Mouse (Mus musculus): ENCODE data around the gene Thrb. TPM values are rescaled to one million over a fixed set of nuclear protein-coding genes. Genes with fewer than 3 reads are reported as not detected.

Thrb gene
- 0.96 and 2.9 TPM in 2 replicates for polyA plus RNA-seq (2015; fragmentation: Nextera tagmentation; extraction: Ambion mirVana)

DNA sequence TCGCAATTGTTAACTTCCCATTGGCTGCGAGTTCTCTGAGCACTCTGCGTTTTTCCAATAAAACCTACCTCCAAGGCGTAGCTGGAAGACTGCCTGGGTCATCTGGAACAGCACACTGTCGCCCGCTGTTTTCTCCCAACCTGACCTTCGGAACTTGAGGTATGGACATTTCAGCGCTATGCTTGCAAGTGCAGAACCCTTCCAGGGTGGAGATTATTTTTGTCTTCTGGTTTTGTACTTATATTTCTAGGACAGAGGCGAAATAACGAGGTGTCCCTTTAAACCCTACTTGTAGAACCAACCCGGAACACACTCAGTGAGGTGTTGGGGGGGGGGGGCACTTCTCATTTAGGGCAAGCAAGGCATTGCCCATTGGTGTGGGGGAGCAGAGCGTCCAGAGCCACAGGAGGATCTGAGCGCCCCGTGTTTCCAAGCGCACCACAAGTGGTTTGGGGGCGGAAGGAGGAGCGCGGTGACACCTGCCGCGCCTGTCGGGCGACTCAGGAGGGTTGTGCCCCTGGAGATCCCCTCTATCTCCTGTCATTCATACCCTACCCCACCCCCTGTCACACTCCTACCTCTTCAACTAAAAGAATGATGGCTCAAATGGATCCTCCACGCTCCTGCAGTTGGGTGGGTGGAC lies at the start of gene Thrb:
Gene Thrb, plus strand, starts transcription at position 576 of the 643 bp plus-strand sequence.
- Histone ChIP-seq H3K9ac (peak within 1 kb of the TSS; percentile 44), H3K27me3 (peaks cover 35% of the 10 kb centered on the region), H3K4me2 (peak within 1 kb of the TSS; percentile 99), H3K4me1 (peaks cover 21% of the 10 kb centered on the region), H3K9me3 (replicated peaks) (no peaks in the 10 kb centered on the region), H3K36me3 (no peaks in the 10 kb centered on the region), H3K27ac (no peak within 1 kb of the TSS), H3K4me3 (replicated peaks) (peak within 1 kb of the TSS; percentile 67)
- 1% methylated on average over 23 of the region's 23 CpGs for WGBS
- ATAC-seq (replicated peaks; ENCODE audit: low FRiP score) = peak; percentile 5

DNA sequence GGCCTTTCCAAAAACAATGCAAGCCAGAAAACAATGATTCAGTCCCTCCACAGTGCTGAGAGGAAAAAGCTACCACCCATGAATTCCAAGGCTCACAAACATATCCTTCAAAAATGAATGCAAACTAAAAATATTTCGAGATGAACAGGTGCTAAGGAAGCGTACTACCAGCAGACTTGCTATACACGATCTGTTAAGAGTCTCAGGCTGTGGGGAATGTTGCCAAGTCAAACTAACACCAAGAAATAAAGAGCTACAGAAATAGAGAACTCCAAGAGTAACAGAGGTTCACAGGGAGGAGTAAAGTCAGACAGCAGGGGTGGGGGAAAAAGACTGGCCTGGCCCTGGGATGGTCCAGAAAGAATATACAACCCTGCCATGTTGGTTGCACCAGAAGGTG lies 38.4 kb upstream of the Thrb start:
- H3K4me3 ChIP-seq (replicated peaks) = no peak overlapping the region
- H3K9me3 ChIP-seq (replicated peaks) = no peaks in the 10 kb centered on the region
- no peak overlapping the region for H3K27ac ChIP-seq
- H3K4me2 ChIP-seq = no peak overlapping the region
- no peaks in the 10 kb centered on the region for H3K36me3 ChIP-seq
- H3K9ac ChIP-seq = no peak overlapping the region
- H3K4me1 ChIP-seq = no peaks in the 10 kb centered on the region
- ATAC-seq (replicated peaks; ENCODE audit: low FRiP score) = no peak
- H3K27me3 ChIP-seq = no peaks in the 10 kb centered on the region
- 61% methylated on average over 3 of the region's 3 CpGs for WGBS

DNA sequence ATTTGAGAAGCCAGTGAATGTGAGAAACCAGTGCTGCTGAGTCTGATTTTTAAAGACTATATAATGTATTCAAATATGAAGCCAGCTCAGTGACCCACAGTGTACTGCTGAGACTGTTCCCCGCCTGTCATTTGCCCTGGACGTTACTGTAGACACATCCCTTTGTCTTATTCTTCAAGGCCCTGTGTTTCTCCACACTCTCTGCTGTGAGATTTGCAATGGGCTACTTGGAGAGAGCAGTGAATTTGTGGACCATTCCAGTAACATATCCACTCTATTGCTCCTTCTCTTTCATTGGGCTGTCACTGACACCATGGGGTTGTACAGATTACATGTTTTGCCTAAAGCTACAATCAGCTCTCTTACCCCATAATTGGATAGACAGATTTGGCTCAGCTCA lies 36.1 kb upstream of the Thrb start:
- no peaks in the 10 kb centered on the region for H3K36me3 ChIP-seq
- no peak overlapping the region for H3K4me3 ChIP-seq (replicated peaks)
- H3K9ac ChIP-seq = no peak overlapping the region
- no peaks in the 10 kb centered on the region for H3K27me3 ChIP-seq
- no peak overlapping the region for H3K4me2 ChIP-seq
- no peak for ATAC-seq (replicated peaks; ENCODE audit: low FRiP score)
- H3K27ac ChIP-seq = no peak overlapping the region
- WGBS = 60% methylated on average over 2 of the region's 2 CpGs
- H3K4me1 ChIP-seq = no peaks in the 10 kb centered on the region
- no peaks in the 10 kb centered on the region for H3K9me3 ChIP-seq (replicated peaks)

DNA sequence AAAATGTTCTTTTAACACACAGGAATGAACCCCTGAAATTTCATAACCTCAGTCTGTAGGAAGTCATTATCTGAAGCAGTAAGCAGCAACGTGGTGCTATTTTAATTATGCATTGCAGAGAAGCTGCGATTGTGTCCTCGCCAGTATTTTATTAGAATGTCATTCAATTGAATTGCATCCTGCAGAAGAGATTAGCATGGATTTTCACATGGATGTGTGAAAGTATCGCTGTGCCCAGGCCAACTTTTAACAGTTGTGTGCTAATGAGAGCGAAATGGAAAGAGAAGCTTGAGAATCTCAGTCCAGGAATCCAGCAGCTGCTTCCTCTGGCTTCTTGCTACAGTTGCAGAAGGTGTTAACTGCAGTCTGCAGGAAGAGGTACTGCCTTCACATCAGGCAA lies 30.8 kb upstream of the Thrb start:
- no peak overlapping the region for H3K27ac ChIP-seq
- no peak for ATAC-seq (replicated peaks; ENCODE audit: low FRiP score)
- H3K4me3 ChIP-seq (replicated peaks) = no peak overlapping the region
- H3K4me2 ChIP-seq = no peak overlapping the region
- no peaks in the 10 kb centered on the region for H3K36me3 ChIP-seq
- peaks cover 5% of the 10 kb centered on the region for H3K4me1 ChIP-seq
- H3K9me3 ChIP-seq (replicated peaks) = no peaks in the 10 kb centered on the region
- no peaks in the 10 kb centered on the region for H3K27me3 ChIP-seq
- 14% methylated on average over 5 of the region's 5 CpGs for WGBS
- H3K9ac ChIP-seq = no peak overlapping the region

DNA sequence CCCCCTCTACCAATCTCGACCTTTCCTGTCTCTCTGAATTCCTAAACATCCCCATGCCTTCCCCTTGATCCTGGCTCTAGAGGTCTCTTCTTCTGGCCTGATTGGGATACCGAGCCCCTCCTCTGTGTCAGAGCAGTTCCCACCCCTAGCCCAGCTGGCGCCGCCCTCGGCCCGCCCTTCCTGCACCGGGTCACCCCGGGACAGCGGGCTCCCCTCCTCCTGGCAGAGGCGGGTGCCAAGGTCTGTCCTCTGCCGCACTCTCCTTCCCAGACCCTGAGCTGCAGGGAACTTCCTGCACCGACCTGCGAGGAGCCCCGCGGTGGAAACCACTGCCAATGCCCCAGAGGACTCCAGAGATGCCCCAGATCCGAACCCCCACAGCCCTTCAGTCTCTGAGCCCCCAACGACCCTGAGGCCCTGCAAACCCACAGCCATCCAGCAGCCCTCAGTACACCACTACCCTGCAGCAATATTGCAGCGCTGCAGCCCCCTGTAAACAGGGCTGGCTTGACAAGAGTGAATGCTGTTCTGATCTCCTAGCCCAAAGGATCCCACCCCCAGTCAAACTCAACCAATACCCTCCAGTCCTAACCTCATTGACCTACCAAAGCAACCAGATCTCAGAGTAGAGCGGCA lies 27.1 kb upstream of the Thrb start:
- H3K9me3 ChIP-seq (replicated peaks) = no peaks in the 10 kb centered on the region
- H3K27ac ChIP-seq = no peak overlapping the region
- H3K36me3 ChIP-seq = no peaks in the 10 kb centered on the region
- ATAC-seq (replicated peaks; ENCODE audit: low FRiP score) = peak; percentile 94
- no peaks in the 10 kb centered on the region for H3K27me3 ChIP-seq
- no peak overlapping the region for H3K9ac ChIP-seq
- H3K4me1 ChIP-seq = peaks cover 5% of the 10 kb centered on the region
- WGBS = 7% methylated on average over 19 of the region's 19 CpGs
- H3K4me3 ChIP-seq (replicated peaks) = 0 out of 2 replicates have a peak overlapping the region, but pooled peaks have one; percentile 7
- H3K4me2 ChIP-seq = peak overlapping the region; percentile 50

DNA sequence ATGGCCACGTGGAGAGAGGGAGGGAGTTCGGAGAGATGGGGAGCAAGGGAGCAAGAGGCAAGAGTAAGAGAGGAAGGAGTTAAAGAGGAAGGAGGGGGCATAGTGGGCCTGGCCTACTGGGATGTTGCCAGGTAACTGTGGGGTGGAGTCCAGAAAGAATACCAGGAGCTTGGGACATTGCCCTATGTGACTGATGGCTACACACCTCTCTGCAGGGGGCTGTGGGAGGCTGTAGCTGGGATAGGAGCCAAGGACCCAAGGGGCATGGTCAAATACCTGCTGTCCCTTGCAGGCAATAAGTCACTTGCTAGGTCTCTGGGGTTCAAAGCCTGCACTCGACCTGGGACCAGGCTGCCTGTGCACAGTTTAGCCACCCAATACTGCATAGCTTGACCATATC lies 23.1 kb upstream of the Thrb start:
- Histone ChIP-seq H3K27ac (no peak overlapping the region), H3K4me2 (no peak overlapping the region), H3K27me3 (no peaks in the 10 kb centered on the region), H3K4me3 (replicated peaks) (no peak overlapping the region), H3K36me3 (no peaks in the 10 kb centered on the region), H3K9me3 (replicated peaks) (no peaks in the 10 kb centered on the region), H3K4me1 (peaks cover 5% of the 10 kb centered on the region), H3K9ac (no peak overlapping the region)
- ATAC-seq (replicated peaks; ENCODE audit: low FRiP score) = no peak
- 66% methylated on average over 3 of the region's 3 CpGs for WGBS

DNA sequence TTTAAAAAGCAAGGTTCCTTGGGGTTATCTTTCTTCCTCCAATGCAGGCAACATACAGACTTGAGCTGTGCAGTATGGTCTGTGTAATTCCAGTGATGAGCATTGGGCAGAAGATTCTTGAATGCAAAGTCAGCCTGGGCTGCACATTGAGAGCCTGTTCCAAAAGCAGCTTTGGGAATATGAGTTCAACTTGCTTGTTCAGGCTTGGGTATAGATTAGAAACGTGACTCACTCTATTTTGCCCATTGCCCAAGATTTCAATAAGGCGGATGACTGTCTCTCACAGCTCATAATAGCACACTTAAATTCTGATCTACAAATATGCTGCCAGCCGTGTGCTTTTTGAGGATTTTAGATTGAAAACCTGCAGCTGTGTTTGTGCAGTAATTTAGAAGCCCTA lies 18.3 kb upstream of the Thrb start:
- Histone ChIP-seq H3K4me3 (replicated peaks) (no peak overlapping the region), H3K4me1 (no peaks in the 10 kb centered on the region), H3K9me3 (replicated peaks) (no peaks in the 10 kb centered on the region), H3K27me3 (no peaks in the 10 kb centered on the region), H3K27ac (no peak overlapping the region), H3K9ac (no peak overlapping the region), H3K4me2 (no peak overlapping the region), H3K36me3 (no peaks in the 10 kb centered on the region)
- WGBS = 60% methylated on average over 3 of the region's 3 CpGs
- ATAC-seq (replicated peaks; ENCODE audit: low FRiP score) = no peak

DNA sequence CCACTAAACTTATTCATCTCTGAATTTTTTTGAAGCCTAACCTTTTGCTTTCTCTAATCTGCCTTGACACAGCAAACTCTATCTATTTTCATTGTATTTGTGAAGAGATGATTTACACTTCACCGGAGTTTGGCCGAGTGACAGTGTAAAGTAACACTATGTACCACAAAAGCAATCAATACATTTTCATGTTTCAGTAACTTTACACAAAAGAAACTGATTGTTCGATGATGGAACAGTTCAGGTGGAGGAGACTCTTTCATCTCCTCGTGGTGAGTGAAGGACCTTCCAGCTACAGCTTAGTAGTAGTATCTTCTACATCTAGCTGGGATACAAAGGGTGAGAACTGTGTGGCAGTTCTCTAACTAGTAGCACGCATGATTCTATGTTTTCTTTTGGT lies 5.0 kb upstream of the Thrb start:
- Histone ChIP-seq H3K4me1 (peaks cover 10% of the 10 kb centered on the region), H3K9me3 (replicated peaks) (no peaks in the 10 kb centered on the region), H3K4me2 (no peak overlapping the region), H3K4me3 (replicated peaks) (no peak overlapping the region), H3K36me3 (no peaks in the 10 kb centered on the region), H3K27ac (no peak overlapping the region), H3K9ac (no peak overlapping the region), H3K27me3 (peaks cover 5% of the 10 kb centered on the region)
- ATAC-seq (replicated peaks; ENCODE audit: low FRiP score) = no peak
- WGBS = 83% methylated on average over 5 of the region's 5 CpGs

DNA sequence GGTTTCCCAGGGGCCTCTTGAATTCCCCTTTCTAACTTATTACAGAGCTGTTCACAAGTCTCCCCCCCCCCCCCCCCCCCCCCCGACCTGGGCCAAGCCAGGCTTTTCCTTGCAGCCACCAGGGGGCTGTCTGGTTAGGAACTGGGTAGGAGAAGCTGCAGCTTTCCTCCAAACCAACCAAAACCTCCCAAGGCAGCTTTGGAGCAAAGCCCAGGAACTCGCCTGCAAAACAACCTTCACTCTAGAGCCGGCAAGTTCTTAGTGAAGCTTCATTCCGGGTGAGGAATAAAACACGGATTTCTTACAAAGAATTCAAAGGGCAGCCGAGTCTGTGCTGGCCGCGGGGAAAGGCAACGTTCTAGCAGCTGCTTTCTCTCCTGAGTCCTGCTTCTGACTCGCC lies 1.0 kb upstream of the Thrb start:
- H3K27ac ChIP-seq = no peak overlapping the region
- peak; percentile 63 for ATAC-seq (replicated peaks; ENCODE audit: low FRiP score)
- 0% methylated on average over 10 of the region's 10 CpGs for WGBS

DNA sequence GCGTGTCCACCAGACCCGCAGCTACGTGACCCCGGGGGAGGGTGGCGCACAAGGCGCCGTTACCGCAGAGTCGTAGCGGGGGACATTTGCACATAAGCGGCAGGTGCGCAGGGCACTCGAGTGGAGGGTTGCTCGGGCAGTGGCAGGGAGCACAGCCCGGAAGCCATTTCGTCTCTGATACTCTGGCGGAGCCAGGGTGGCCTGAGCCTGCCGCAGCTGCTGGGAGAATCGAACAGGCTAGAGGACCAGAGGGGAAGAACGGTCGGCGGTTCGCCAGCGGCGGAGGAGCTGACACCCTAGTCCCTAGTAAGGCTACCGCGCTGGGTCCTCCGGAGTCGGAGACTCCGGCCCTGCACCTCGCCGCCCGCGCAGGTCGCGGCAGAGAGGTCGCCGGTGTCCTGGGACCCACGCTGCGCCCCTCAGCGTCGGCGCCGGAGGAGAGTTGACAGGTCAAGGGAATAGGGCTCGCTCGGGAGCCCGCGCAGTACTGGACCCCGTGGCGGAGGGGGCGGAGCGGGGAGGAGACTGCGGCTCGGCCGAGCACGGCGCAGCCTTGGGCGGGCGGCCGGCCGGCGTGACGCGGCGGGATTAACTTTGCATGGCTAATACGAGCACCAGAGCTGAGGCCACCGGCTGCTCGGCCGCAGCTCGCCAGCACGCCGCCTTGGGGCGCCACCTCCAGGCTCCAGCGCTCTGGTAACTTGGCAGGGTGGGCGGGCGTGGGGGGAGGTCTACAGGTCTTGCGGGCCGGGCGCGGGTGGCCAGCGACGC lies 453 bp downstream of the Thrb start:
- under 1% methylated on average over 81 of the region's 82 CpGs for WGBS
- Histone ChIP-seq H3K4me2 (peak overlapping the region; percentile 99), H3K4me3 (replicated peaks) (peak overlapping the region; percentile 67), H3K36me3 (no peaks in the 10 kb centered on the region), H3K27me3 (peaks cover 35% of the 10 kb centered on the region), H3K9me3 (replicated peaks) (no peaks in the 10 kb centered on the region), H3K4me1 (peaks cover 21% of the 10 kb centered on the region), H3K9ac (peak overlapping the region; percentile 44), H3K27ac (no peak overlapping the region)
- ATAC-seq (replicated peaks; ENCODE audit: low FRiP score) = peak; percentile 96

More for the DNA sequence above, 1.0 kb upstream of the Thrb start:
- Histone ChIP-seq H3K4me1 (peaks cover 21% of the 10 kb centered on the region), H3K27me3 (peaks cover 35% of the 10 kb centered on the region), H3K4me2 (peak overlapping the region; percentile 99), H3K9ac (no peak overlapping the region), H3K9me3 (replicated peaks) (no peaks in the 10 kb centered on the region), H3K4me3 (replicated peaks) (peak overlapping the region; percentile 67), H3K36me3 (no peaks in the 10 kb centered on the region)

DNA sequence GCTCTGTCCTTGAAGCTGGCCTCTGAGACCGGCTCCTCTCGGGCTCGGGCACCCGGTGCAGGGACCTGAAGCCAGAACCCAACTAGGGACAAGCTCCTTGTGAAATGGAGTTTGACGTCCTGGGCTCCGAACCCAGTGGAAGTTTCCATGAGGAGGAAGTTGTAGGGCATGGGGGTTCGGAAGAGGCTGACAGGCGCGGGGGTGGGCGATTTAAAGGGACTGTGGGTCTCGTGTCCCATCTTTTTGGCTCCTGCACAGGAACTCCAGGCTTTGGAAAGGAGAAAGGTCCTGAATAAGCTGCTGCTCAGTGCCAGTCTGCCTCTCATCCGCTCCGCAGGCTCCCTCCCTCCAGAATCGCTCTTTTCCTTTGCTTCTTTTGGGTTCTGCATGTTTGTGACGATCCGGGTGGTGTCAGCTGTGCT lies 1.1 kb downstream of the Thrb start:
- H3K4me3 ChIP-seq (replicated peaks) = peak overlapping the region; percentile 67
- H3K9ac ChIP-seq = peak overlapping the region; percentile 44
- peak overlapping the region; percentile 99 for H3K4me2 ChIP-seq
- H3K27ac ChIP-seq = no peak overlapping the region
- H3K36me3 ChIP-seq = no peaks in the 10 kb centered on the region
- peak; percentile 9 for ATAC-seq (replicated peaks; ENCODE audit: low FRiP score)
- peaks cover 35% of the 10 kb centered on the region for H3K27me3 ChIP-seq
- under 1% methylated on average over 16 of the region's 16 CpGs for WGBS
- H3K4me1 ChIP-seq = peaks cover 21% of the 10 kb centered on the region
- no peaks in the 10 kb centered on the region for H3K9me3 ChIP-seq (replicated peaks)

DNA sequence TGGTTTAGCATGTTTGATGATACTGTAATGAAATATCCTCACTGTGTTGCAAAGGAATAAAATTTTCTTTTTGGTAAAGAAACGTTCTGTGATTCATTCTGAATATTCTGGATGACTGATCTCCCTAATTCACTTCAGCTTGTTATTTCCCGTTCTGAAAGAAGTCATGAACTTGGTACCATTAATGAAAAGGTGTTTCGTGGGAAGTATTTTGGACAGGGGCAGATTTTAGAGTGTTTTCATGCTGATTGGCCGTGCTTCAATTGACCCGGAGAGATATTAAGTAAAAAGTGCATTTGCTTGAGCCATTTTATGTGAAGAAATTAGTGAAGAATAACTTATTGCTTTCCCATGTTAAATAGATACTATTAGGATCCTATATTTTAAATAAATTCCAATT lies 2.0 kb downstream of the Thrb start:
- peaks cover 35% of the 10 kb centered on the region for H3K27me3 ChIP-seq

More for the DNA sequence above, 2.0 kb downstream of the Thrb start:
- Histone ChIP-seq H3K4me3 (replicated peaks) (no peak overlapping the region), H3K9ac (no peak overlapping the region), H3K36me3 (no peaks in the 10 kb centered on the region), H3K4me2 (no peak overlapping the region), H3K9me3 (replicated peaks) (no peaks in the 10 kb centered on the region), H3K27ac (no peak overlapping the region), H3K4me1 (peaks cover 21% of the 10 kb centered on the region)
- no peak for ATAC-seq (replicated peaks; ENCODE audit: low FRiP score)
- WGBS = 35% methylated on average over 5 of the region's 5 CpGs
